Mouse (Mus musculus) forebrain, embryonic 14.5 days (tissue): Measurements from ENCODE around the gene Crlf1. TPM values are rescaled to one million over a fixed set of nuclear protein-coding genes. Genes with fewer than 3 reads are reported as not detected.

Source experiments
- ATAC-seq: fragments of 200-750 bp; cut with Nextera tagmentation; 2 replicates; pipeline ENCODE4 v1.8.0; 2017; ENCODE audit warnings: mild to moderate bottlenecking, moderate library complexity
- DNase-seq: peaks from one replicate; pipeline ENCODE4 v3.0.0-alpha.2; 2015; ENCODE audit warnings: low spot score
- H3K27ac ChIP-seq: fragments of 300-500 bp; sonication (generic); 2 replicates; pipeline ENCODE4 v1.5.1; 2014; ENCODE audit warnings: low read depth, mild to moderate bottlenecking, control low read depth, low read length, moderate library complexity
- H3K27me3 ChIP-seq: fragments of 300-500 bp; sonication (generic); replicated peaks from 2 replicates; pipeline ENCODE4 v1.6.1; 2014; ENCODE audit warnings: low read length, control low read depth, mixed read lengths; ENCODE audit not compliant: control insufficient read depth, insufficient read depth
- H3K36me3 ChIP-seq: fragments of 300-500 bp; sonication (generic); 2 replicates; pipeline ENCODE4 v1.6.1; 2014; ENCODE audit warnings: low read length, control low read depth; ENCODE audit not compliant: control insufficient read depth, insufficient read depth
- H3K4me1 ChIP-seq: fragments of 300-500 bp; sonication (generic); 2 replicates; pipeline ENCODE4 v1.6.1; 2014; ENCODE audit warnings: antibody characterized with exemption, low read length, control low read depth; ENCODE audit not compliant: control insufficient read depth, insufficient read depth
- H3K4me2 ChIP-seq: fragments of 300-500 bp; sonication (generic); 2 replicates; pipeline ENCODE4 v1.6.1; 2014; ENCODE audit warnings: mild to moderate bottlenecking, control low read depth, low read length
- H3K4me3 ChIP-seq: fragments of 300-500 bp; sonication (generic); 2 replicates; pipeline ENCODE4 v1.5.1; 2014; ENCODE audit warnings: low read depth, low read length, control low read depth
- H3K9ac ChIP-seq: fragments of 300-500 bp; sonication (generic); 2 replicates; pipeline ENCODE4 v1.6.1; 2014; ENCODE audit warnings: mild to moderate bottlenecking, low read length, control low read depth, moderate library complexity
- H3K9me3 ChIP-seq: fragments of 300-500 bp; sonication (generic); replicated peaks from 2 replicates; pipeline ENCODE4 v1.6.1; 2016; ENCODE audit warnings: low read length, control low read depth, mixed read lengths; ENCODE audit not compliant: control insufficient read depth
- WGBS: fragments of 180-500 bp; shearing (Covaris S2); extraction: QIAGEN DNeasy Blood & Tissue Kit; methylation state at CpG from one replicate; pipeline ENCODE4 v1.1.7; 2014; 5-methylcytosine and 5-hydroxymethylcytosine counted together
- polyA plus RNA-seq: library from polyadenylated mRNA; unstranded; fragments of >200 nt; fragmentation: Nextera tagmentation; extraction: Ambion mirVana; gene quantifications from 2 replicates; pipeline ENCODE4 v1.2.1, GENCODE M21; 2014

Crlf1 gene
- polyA plus RNA-seq, 1 experiment from 2014 or later: 1.7 TPM

DNA sequence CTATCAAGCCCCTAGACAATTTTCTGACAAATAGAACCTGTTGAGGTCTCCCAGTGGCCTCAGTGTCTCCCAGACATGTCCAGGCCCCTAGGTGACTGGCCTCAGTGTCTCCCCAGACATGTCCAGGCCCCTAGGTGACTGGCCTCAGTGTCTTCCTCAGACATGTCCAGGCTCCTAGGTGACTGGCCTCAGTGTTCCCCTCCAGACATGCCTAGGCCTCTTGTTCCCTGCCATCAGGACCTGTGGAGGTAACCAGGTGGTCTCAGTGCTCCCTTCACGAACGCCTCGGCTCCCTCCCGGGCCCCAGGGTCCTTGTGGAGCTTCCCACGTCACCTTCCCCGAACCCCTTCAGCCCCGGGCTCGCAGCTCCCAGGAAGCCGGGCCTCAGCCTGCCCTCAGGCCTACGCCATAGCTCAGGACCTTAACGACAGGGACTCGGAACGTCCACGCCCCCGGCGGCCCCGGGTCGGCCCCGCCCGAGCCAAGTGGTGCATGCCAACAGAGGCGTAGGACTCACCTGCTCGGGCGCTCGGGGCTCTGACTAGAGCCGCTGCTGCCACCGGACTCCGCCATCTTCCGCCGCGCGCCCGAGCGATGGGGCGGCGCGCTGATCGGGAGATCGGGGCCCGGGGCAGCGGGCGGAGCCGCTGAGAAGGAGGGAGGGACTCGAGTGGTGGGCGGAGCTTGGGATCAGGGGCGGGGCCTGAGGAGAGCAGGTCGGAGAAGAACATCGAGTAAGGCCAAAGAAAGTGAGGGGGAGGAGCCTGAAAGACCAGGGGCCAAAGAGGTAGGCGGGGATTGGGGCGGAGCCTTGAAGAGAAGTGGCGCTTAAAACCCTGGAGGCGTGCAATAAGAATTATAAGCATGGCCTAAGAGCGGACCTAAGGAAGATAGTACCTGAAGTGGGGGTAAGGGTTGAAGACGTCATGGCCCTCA lies 16.4 kb upstream of the Crlf1 start, which contains the start of gene Klhl26:
TSS of gene Klhl26 (minus strand) at position 636 of the 936 bp plus-strand sequence.
- H3K27ac ChIP-seq: no peak within 1 kb of the TSS
- DNase-seq (peak; percentile 91), ATAC-seq (peak; percentile 92)
- H3K9ac ChIP-seq: peak within 1 kb of the TSS; percentile 87
- H3K27me3 ChIP-seq: peaks cover 4% of the 10 kb centered on the region; the same call in 1 of the 2 replicates
- peaks cover 8% of the 10 kb centered on the region; the same call in 1 of the 2 replicates for H3K4me1 ChIP-seq
- H3K9me3 ChIP-seq: no peaks in the 10 kb centered on the region
- under 1% methylated on average over 53 of the region's 53 CpGs for WGBS
- no peaks in the 10 kb centered on the region for H3K36me3 ChIP-seq
- peak within 1 kb of the TSS; percentile 71 for H3K4me3 ChIP-seq
- peak within 1 kb of the TSS; percentile 71 for H3K4me2 ChIP-seq

DNA sequence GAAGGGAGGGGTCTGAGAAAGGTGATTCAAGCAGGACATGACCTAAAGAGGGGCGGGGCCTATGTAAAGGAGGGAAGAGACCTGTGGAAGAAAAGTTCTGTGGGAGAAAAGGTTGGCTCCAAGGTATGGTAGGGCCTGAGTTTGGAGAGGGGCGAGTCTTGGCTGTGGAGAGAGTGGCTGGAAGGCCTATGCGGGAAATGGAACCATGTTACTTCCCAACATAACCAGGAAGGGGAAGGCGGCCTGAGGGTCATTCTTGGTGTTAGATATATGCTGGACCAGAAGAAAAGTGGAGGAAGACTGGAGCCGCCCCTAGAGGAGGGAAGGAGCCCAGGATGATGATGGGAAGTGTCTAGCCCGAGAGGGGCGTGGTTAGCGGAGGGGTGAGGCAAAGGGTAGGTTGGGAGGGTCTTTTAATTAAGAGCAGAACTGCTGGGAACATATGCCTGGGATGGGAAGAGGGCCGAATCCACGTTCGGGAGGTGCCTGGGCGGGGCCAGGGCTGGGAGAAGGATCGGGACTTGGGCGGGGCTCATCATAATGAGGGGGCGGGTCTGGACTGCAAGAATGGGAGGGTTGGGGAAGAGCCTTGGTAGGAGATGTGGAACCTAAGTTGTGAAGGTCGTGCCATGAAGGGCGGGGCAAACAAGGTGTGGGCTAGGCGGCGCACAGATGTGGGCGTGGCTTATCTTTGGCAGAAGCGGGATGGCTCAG lies 15.5 kb upstream of the Crlf1 start:
- H3K4me1 ChIP-seq: peaks cover 8% of the 10 kb centered on the region; the same call in 1 of the 2 replicates
- no peaks in the 10 kb centered on the region for H3K36me3 ChIP-seq
- peak overlapping the region; percentile 71 for H3K4me2 ChIP-seq
- WGBS: 2% methylated on average over 21 of the region's 21 CpGs
- no peak overlapping the region for H3K27ac ChIP-seq
- peaks cover 11% of the 10 kb centered on the region; the same call in 1 of the 2 replicates for H3K27me3 ChIP-seq
- peak overlapping the region; percentile 71 for H3K4me3 ChIP-seq
- peak; percentile 40 for ATAC-seq
- H3K9me3 ChIP-seq: no peaks in the 10 kb centered on the region
- no peak for DNase-seq
- H3K9ac ChIP-seq: no peak overlapping the region; the same call in 1 of the 2 replicates

DNA sequence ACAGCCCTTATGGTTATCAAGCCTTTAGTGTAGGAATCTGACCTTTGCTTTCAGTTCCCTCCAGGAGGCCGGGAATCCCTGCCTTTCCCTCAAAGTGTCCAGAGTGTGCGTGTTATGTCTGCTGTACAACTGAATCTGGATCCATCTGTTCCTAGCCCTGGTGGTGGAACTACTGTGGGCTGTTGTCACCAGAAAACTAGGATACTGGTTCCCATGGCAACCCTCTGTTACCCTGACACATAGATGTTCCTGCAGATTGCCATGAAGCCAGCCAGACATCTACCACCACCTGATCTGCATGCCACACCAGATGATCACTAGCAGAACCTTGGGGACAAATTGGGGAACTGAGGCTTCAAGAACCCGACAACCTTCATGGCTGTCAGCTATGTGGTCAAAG lies 11.1 kb upstream of the Crlf1 start:
- no peak overlapping the region for H3K9ac ChIP-seq
- no peak overlapping the region for H3K4me3 ChIP-seq
- H3K27ac ChIP-seq: no peak overlapping the region
- H3K9me3 ChIP-seq: no peaks in the 10 kb centered on the region
- peaks cover 36% of the 10 kb centered on the region for H3K27me3 ChIP-seq
- H3K36me3 ChIP-seq: no peaks in the 10 kb centered on the region
- no peak overlapping the region for H3K4me2 ChIP-seq
- ATAC-seq (no peak), DNase-seq (no peak)
- 83% methylated on average over 3 of the region's 3 CpGs for WGBS
- 0 out of 2 replicates have a peak, but pooled peaks cover 4% of the 10 kb centered on the region for H3K4me1 ChIP-seq

DNA sequence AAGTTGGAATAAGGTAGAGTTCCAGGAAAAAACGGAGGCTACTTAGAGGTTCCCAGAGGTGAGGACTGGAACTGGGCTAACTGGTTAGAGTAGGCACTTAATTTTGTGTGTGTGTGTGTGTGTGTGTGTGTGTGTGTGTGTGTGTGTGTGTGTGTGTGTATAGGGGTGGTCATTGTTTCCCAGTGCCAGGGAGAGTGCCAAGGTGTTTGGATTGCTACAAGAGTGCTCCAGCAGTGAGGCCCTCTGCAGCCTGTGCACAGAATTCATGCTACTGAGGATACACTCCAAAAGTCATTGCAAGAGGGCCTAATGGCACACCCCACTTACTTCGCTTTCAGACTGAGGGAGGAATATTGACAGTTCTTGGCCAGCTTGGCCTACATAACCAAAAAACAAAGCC lies 10.0 kb upstream of the Crlf1 start:
- H3K4me1 ChIP-seq: no peaks in the 10 kb centered on the region
- ATAC-seq (no peak), DNase-seq (no peak)
- H3K27me3 ChIP-seq: peaks cover 40% of the 10 kb centered on the region
- H3K9me3 ChIP-seq: no peaks in the 10 kb centered on the region
- H3K9ac ChIP-seq: no peak overlapping the region
- no peaks in the 10 kb centered on the region for H3K36me3 ChIP-seq
- H3K27ac ChIP-seq: no peak overlapping the region
- 58% methylated on average over 2 of the region's 2 CpGs for WGBS
- H3K4me2 ChIP-seq: no peak overlapping the region
- H3K4me3 ChIP-seq: no peak overlapping the region

DNA sequence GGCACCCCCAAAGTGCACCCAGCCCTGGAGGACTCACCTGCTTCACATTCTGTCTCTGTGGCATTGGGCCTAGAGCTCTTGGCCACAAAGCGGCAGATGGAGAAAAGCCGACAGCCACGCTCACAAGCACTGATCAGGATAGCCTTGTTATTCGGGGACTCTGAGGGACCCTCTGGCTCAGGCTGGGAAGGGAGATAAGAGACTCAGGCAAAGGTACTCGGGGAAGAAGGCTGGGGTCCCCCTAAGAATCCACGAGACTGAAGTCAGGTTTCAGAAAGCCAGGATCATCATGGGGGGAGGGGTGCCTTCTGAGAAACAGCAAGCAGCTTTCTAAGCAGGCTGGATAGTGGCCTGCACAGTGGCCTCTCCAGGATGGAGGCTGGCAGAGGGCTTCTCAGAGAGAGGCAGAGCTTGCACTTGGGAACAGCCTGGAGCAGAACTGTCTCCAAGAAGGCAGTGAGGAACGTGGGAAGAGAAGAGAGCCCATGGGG lies 6.7 kb upstream of the Crlf1 start:
- Histone ChIP-seq H3K27ac (no peak overlapping the region), H3K4me3 (peak overlapping the region; percentile 39; the same call in 1 of the 2 replicates), H3K9me3 (no peaks in the 10 kb centered on the region), H3K27me3 (peaks cover 69% of the 10 kb centered on the region), H3K36me3 (no peaks in the 10 kb centered on the region), H3K4me2 (peak overlapping the region; percentile 55), H3K4me1 (peaks cover 7% of the 10 kb centered on the region), H3K9ac (no peak overlapping the region)
- no peak for DNase-seq
- 53% methylated on average over 6 of the region's 7 CpGs for WGBS
- no peak for ATAC-seq

DNA sequence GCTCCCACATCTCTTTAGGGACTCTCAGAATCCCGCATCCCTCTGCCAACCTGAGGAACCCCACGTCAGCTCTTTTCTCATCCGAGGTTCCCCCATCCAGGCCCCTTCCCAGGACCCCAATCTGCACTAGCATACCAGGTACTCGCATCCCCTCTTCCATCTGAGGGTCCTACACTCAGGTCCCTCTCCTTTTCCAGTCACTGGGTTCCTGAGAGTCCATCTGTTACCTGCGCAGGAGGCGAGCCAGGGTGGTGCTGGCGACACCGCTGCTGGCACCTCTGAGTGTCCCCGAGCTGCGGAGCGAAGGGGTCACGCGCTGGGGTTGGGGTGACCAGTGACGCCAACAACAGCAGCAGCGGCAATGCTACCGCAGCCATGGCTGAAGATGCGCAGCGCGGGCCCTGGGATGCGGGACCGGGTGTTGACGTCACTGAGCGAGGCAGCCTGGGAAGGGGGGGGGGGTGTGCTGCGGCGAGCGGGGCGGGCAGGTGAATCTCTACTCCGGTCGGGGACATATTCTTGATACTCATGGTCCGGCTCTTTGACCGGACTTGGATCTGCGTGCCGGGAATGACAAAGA lies 5.9 kb upstream of the Crlf1 start, which contains the start of gene Tmem59l:
TSS of gene Tmem59l (minus strand) at position 418 of the 580 bp plus-strand sequence.
- Histone ChIP-seq H3K36me3 (no peaks in the 10 kb centered on the region), H3K9me3 (no peaks in the 10 kb centered on the region), H3K27me3 (peaks cover 72% of the 10 kb centered on the region), H3K4me3 (peak within 1 kb of the TSS; percentile 39), H3K9ac (peak within 1 kb of the TSS; percentile 65), H3K4me1 (peaks cover 7% of the 10 kb centered on the region), H3K27ac (no peak within 1 kb of the TSS), H3K4me2 (peak within 1 kb of the TSS; percentile 55)
- WGBS: 4% methylated on average over 33 of the region's 33 CpGs
- ATAC-seq: peak; percentile 75
- DNase-seq: peak; percentile 65

DNA sequence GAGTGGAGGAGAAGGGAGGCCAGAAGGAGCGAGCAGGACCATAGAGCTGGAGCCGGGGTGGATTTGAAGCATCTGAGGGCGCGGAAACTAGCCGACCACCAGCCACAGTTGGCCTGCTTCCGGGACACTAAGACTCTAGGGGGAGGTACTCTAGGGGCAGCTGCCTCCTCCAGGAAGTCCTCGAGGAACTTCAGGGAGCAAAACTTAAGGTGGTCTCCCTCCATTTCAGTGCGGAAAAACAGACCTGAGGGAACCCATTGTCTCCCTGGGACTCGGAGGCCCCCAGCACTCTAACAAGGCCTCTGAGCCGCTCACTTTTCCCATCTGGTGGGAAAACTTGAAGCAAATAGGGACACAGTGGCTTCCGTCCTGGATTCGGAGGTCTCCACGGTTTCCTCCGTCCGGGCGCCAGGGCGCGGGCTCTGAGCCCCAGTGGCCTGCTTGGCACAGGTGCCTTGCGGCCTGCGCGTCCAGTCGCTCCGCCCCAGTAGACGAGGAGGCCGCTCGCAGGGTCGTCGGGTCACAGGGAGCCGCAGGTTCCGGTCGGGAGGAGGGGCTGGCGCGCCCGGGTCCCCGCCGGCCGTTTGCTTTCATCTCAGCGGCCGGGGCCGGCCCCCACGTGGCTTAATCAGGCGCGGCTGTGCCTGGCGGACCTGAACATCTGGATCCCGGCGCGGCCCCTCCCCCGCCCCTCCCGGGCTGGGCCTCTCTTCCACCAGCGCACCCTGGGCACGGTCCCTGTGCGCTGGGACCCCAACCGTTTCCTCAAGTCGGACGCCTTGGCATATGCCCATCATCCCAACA lies 4.8 kb upstream of the Crlf1 start:
- DNase-seq (no peak), ATAC-seq (0 out of 2 replicates have a peak, but pooled peaks have one; percentile 24)
- Histone ChIP-seq H3K36me3 (no peaks in the 10 kb centered on the region), H3K9me3 (no peaks in the 10 kb centered on the region), H3K4me3 (peak overlapping the region; percentile 15; the same call in 1 of the 2 replicates), H3K27me3 (peaks cover 81% of the 10 kb centered on the region), H3K27ac (no peak overlapping the region), H3K4me1 (peaks cover 8% of the 10 kb centered on the region), H3K9ac (peak overlapping the region; percentile 48), H3K4me2 (peak overlapping the region; percentile 55)
- WGBS: 3% methylated on average over 55 of the region's 55 CpGs
